Mouse (Mus musculus) liver, adult (tissue): Measurements from ENCODE around the gene Rhob.

Source experiments
- GATA4 ChIP-seq: IDR thresholded peaks from 2 replicates; pipeline ENCODE4 v1.6.1; 2014; ENCODE audit warnings: mild to moderate bottlenecking, low read length; ENCODE audit not compliant: insufficient replicate concordance

Rhob gene

DNA sequence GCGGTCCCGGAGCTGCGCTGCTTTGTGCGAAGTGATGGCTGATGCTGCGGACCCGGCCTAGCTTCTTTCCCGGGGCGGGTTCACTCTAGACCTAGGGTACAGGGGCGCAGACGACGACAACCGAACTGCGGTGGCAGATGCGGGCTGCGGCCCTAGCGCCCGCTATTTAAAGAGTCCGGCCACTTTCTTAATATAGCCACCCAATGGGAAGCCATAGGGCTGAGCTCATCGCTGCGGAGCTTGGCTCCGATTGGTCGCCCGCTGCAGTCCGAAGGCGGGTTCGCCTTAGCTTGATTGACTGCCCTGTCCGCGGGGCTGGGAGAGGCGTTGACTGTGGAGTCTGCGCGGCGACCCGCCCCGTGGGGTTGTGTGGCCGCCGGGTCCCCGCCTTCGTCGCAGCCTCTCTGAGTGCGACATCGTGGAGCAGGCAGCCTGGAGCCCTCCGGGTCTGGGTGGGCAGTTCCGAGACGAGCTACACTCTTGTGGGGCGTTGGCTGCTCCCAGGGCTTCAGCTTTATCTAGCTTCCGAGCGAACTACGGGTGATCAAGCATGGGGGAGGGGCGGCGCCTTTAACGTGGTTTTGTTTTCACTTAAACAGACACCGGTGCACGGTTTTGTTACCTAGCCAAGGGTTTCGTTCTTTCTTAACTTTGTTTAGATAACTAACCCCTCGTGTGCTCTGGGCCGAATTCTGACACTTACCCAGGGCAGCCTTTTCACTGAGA is at the start of gene Rhob:
TSS of gene Rhob (minus strand) at position 139 of the 726 bp plus-strand sequence.
- no peak for TF ChIP-seq GATA4

DNA sequence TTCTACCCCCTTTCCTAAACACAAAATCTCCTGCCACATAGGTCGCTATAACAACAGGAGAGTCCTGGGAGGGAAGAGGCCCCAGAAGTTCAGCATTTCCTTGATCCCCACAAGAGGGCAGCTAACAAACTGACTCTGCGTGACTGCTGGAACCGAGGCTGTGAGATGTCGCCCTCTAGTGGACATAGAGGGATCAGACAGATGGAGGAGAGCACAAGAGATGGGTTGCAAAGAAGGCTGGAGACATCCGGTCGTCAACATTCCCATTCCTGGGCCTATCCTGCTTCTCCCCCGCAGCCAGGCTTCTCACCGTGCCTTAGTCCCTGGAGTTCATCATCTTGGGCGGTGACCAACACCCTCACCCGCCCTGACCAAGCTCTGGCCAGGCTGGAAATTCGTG is 47.5 kb upstream of the Rhob start:
- TF ChIP-seq GATA4, result no peak

DNA sequence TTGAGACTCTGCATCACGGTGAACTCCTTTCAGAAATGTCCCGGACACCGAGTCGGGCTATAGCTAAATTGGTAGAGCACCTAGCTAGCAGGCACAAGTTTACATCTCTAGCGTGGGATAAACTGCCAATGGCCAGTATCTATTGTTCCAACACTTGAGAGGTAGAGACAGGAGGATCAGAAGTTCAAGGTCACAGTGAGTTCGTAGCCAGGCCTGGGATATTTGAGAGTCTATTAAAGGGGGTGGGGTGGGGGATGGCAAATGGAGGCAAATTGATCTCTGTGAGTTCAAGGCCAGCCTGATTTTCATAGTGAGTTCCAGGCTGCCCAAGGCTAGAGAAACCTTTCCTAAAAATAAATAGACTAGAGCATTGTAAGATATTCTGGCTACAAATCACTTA is 47.0 kb upstream of the Rhob start:
- no peak for TF ChIP-seq GATA4

DNA sequence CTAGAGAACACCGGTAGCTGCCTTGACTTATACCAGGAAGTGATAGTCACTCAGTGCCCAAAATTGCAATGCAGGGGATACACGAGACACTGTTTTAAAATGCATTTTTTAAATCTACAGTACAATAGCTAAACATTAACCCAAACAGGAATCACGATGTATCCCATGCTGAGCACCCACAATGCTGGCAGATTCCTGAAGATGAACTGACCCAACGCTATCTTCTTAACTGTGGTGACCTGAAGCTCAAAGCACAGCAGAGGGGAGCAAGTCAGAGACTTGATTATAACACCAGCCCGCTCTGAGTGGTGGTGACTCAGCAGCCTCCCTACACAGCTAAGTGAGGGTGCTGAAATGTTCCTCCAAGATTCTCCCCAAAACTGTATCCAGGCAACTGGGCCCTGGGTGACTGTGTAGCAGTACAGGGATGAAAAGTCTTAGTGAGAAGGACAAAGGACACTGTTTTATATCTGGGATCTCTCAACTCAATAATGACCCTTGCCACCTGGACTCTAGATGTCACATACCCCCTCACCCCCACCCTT is 45.3 kb upstream of the Rhob start:
- no peak for TF ChIP-seq GATA4

DNA sequence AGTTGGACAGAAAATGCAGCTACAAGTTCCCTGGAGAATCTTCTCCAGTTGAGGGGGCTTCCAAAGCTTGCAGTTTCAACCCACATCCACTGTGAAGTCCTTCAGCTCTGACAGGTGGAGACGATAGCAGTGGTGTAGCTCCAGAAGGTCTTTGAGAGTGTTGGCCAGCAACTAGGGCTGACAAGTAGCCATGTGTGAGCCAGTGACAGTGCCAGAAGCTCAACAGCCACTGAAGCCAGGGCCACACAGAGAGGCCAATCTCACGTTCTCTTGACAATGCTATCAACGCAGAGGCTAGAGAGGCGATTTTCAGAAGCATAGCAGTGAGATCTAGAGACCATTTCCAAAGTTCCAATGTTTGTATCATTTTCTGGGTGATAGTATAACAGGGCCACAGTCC is 42.6 kb upstream of the Rhob start:
- TF ChIP-seq GATA4, result no peak

DNA sequence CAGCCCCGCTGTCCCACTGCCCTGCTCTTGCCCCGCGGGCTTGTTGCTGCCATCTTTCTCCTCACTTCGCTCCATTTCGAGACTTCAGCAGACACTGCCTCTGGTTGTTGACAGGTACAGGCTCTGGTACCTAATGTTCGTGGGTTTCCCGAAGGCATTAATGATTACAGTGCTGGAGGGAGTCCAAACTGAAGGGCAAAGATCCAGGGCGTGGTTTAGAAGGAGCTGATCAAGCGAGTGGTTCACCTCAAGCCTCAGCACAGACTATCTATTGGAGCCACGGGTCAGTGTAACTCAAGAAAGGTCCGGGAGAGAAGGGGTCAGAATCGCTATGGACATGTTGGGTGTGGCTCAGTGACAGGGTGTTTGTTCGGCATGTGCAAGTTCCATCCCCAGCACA is 39.7 kb upstream of the Rhob start:
- no peak for TF ChIP-seq GATA4

DNA sequence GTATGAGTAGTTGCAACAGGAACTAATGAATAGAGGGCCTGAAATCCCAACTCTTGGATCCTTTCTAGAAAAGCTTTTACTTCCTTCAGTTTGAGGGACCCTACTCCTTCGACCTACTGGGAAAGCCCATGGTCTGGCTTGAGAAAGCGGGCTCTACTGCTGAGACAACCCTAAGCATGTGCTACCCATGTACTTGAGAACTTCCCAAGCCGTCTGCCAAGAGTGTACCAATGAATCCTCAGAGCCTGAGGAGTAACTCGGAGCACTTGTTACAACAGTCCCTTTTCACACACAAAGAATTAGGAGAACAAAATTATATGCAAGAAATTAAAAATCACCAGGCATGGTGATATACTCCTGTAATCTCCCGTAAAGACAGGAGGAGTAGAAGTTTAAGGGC is 37.5 kb upstream of the Rhob start:
- no peak for TF ChIP-seq GATA4

DNA sequence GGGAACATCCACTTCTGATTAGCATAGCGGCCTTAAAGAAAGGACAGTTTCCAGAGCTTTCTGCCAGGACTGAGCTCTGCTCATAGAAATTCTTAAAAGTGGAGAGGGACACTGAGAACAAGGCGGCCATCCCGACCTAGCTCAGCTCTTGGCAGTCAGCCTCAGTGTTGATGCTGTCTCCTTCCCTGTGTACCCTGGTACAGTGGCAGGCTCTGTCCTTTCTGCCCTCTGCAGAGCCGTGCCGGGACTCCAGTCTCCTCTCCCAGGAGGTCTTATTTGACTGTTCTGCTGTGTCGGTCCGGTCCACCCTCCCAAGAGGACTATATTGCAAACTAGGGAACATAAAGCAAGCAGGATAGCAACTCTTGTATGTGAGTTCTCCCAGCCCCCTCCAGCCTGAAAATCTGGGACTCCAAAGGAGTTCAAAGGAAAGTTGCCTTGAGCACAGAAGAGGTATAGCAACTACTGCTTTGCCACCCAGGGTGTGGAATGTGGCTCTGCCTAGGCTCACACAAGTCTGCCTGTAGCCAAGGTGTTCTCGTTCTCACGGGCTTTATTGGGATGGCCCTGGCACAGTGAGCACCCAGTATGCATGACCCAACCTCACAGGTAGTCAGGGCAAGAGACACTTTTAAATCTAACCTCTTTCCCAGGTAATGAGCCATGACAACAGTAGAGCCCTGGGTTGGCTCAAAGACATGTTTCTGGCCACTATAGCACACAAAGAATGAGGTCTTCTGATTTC is 36.6 kb upstream of the Rhob start:
- no peak for TF ChIP-seq GATA4

DNA sequence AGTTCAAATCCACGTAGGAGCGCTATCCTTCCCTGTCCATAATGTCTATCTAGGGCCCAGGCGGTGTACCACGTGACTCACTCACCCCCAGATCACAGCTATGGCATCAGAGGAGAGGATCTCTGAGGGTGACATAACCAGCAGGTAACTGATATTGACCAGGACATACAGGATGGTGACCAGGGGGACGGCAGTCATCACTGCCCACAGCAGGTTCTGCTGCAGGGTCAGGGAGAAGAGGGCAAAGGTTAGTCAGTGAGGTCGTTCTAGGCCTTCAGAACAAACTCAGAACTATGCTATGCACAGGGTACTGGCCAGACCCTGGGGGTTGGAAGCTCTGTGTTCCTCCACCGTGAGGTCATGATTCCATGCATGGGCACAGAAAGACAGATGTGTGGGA is 35.8 kb upstream of the Rhob start:
- TF ChIP-seq GATA4, result no peak

DNA sequence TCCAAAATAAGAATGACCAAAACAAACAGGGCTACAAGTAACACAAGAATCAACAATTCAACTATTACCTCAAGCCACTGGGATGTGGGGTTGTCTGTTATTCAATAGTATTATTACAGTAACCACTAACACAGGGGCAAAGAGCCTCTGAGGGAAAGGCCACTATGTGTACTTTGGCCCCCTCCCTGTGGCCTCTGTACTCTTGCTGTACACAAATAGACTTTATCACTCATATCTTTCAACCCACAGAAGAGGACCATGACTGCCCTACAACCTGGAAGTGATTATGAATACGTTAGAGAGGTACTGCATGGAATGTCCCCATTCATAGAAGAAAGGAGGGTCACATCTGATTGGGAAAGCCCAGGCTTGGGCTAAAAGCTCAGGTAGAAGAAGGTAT is 35.1 kb upstream of the Rhob start:
- TF ChIP-seq GATA4, result peak; percentile 17; the same call in 1 of the 2 replicates

DNA sequence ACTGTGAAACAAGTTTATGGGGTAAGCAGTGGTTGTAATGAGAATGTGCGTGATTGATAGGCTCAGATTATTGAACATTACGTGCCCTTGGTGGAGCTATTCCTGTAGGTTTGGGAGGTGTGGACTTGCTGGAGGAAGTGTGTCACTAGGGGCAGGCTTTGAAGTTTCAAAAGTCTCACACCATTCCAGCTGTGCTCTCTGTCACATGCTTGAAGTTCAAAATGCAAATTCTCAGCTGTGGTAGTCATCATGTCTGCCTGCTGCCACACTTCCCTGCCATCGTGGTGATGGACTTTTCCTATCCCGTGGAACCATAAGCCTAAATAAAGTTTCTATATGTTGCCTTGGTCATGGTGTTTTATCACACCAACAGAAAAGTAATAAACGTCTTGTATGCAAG is 28.0 kb upstream of the Rhob start:
- no peak for TF ChIP-seq GATA4

DNA sequence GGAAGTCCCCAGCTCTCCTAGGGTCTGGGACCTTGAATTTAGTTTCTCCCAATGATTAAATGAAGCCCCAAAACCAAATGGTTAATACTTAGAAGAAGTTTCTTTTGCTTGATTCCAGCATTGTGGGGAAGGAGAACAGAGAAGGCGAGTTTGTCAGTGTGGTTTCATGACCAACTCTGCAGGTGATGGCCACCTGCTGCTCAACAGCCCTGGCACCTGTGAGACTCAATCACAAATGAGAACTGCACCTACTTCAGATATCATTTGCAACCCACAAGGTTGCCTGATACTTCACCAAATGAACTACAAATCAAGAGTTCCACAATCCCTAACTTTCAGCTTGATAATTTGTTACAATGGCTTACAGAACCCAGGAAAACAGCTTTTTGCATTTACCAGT is 27.4 kb upstream of the Rhob start:
- no peak for TF ChIP-seq GATA4

DNA sequence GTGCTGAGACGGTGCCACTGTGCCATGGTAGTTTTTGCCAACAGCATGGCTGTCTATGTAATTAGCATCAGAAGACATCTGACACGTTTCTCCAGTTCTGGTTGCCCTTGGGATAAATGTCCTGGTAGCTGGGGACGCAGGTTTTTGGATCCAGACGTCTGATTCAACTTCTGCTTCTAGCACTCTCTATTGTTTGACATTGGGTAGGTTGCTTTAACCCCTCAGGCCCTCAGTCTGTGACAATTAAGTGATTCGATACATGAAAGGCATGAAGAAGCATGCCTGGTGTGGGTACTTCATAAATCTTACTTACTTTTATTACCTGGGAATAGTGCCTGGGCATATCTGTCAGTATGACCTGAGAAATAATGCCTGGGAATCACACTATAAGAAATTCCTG is 24.3 kb upstream of the Rhob start:
- no peak for TF ChIP-seq GATA4

DNA sequence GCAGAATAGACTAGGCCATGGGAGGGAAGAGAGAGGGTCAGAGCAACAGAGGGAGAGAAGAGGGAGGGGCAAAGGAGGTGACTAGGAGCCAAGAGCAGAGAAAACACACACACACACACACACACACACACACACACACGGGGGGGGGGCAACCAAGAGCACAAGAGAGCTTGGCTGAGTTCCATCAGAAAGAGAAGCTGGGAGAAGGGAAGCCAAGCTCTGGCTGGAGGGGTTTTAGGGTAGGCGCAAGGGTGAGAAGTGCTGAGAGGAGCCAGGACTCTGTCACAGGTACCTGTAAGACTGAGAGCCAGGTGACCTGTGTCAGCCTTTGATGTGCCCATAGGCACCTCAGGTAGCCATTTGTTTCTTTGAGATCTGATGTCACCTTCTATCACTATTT is 22.9 kb upstream of the Rhob start:
- no peak for TF ChIP-seq GATA4

DNA sequence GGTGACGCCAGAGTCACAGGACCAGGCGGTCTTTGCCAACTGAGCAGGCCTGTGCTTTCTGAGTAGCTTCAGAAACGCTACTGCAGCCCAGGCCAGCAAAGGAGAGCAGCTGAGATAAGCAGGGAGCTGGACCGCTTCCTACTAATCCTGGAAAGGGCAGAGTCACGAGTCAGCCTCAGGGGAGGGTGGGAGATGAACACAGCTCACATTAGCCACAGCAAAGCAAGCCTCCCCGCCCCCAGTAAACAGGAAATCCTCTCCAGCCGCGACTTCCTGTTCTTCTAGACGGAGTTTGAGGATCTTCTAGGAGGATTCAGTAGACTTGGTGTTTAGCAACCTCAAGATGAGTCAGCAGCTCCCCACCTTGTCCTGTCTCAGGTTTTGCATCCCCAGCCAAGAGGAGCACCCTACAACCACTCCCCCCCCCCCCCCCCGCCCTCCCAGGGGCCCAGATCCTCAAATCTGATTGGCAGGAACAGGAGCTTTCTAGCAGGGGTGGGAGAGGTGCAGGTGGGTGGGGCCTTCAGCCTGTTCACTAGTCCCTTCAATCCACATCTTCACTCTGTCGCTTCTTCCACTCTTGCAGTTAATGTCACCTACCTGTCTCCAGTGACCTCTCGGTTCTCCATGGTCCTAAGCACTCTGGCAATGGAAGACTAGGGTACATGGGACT is 21.7 kb upstream of the Rhob start:
- TF ChIP-seq GATA4, result peak; percentile 91
